Mouse (Mus musculus) brain, embryonic 14.5 days (tissue): ENCODE data around the gene Ndufb4.
"Not testable (repeated sequence)": the region's sequence is repeated elsewhere in the genome, so short reads cannot be mapped to it uniquely, and the experiment has no call there.

Experiments used
- CTCF ChIP-seq: fragments of 200-500 bp; IDR thresholded peaks from 2 replicates; pipeline ENCODE4 v1.5.1; 2012; ENCODE audit warnings: inconsistent platforms, mild to moderate bottlenecking, moderate library complexity, borderline replicate concordance; ENCODE audit not compliant: insufficient read depth, insufficient read length; ENCODE audit errors: extremely low read depth
- POLR2A ChIP-seq: fragments of 200-500 bp; IDR thresholded peaks from 2 replicates; pipeline ENCODE4 v1.6.1; 2012; ENCODE audit warnings: mild to moderate bottlenecking, inconsistent platforms, borderline replicate concordance; ENCODE audit not compliant: poor library complexity, insufficient read depth, insufficient read length, severe bottlenecking; ENCODE audit errors: extremely low read depth

DNA sequence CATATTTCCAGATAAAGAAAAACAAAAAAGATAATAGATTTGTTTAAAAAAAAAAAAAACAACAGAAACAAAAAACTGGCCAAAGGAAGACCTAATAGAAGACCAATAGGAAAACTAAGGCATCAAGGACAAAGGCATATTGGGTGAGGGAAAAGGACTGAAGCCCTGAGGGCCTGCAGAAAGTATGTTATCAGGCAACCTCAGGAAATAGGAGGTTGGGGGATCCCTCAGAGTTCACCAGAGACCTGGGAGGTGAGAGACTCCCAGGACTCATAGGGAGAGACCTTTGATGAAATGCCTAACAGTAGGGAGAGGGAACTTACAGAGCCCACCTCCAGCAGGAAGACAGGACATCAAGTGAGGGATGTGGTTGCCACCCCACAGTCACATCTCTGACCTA, 45.8 kb upstream of the Ndufb4 start:
- TF ChIP-seq POLR2A, CTCF: not testable (repeated sequence)
